Mouse (Mus musculus): ENCODE data around the gene Slc25a34.

DNA sequence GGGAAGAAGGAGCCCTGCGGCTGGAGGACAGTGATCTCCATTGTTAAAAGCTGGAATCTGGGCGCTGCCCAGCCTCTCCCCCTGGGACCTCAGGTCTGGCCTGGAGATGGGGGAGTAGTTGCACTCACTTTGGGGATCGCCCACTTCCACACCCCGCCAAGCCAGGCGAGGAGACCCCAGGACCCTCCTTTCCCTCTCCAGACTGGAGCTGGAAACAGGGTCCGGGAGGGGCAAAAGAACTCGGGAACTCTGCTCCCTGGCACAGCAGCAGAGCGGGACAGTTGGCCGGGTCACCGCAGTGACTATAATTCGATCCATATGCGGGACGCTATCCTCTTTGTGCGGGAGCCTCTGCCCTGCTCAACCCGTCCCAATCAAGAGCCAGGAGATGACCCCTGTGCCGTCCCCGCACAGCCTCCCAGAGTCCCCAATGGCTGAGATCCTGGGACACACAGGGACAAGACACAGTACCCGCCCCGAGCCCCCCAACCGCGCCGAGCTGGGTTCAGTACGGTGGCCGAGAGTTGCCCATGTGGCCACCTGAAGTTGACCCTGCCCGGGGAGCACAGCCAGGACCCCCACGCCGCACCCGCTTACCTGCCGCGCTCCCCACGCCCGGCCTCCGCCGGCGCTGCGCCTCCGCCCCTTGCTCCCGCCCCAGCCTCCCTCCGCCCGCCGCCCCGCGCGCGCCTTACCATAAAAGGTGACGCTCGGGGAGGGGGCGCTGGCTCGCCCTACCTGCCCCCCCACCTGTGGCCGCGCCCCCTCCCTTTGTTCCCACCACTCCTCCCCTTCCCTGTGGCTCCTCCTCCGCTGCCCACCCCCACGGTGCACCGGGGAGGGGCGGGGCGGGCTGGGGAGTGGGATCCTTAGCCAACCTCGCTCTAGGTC, 24.1 kb downstream of the Slc25a34 start:
- TF ChIP-seq CTCF (conservative IDR thresholded peaks at IDR 0.05; ENCODE audit: low read length) (no peak), NANOG (IDR thresholded peaks at IDR 0.05; ENCODE audit: borderline replicate concordance, low read length) (no peak)

Data from E14TG2a.4 (cell line).